Mouse (Mus musculus): ENCODE data around the gene Ptprk.

Gene Ptprk

GRCm38 (mm10) chr10:28074653-28075451, at the start of gene Ptprk:
Gene Ptprk (plus strand): TSS chr10:28074820.
- DNase-seq (ENCODE audit: low spot score), result no peak

- no peak for DNase-seq (ENCODE audit: low spot score)
These were observed 46.8 kb upstream of the Ptprk start for GRCm38 (mm10) chr10:28027791-28028190.

DNA sequence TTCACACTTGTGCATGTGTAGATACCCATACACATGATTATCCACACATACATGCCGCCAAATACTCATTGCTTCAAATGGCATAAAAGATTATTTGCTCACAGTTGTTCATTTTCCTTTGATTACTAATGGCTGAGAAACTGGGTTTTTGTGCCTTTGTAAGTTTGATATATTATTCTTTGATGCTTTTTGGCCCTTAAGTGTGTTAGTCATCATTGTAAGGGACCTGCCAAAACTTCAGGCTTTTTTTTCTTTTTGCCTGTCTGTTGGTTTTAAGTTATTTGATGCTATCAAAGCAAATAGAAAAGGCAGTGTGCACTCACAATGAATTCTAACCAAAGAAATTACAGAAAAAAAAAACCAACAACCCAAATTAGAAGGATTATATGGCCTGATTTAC, 38.2 kb upstream of the Ptprk start:
- DNase-seq (ENCODE audit: low spot score), result no peak

- no peak for DNase-seq (ENCODE audit: low spot score)
These were observed 19.9 kb upstream of the Ptprk start for GRCm38 (mm10) chr10:28054764-28055163.

DNA sequence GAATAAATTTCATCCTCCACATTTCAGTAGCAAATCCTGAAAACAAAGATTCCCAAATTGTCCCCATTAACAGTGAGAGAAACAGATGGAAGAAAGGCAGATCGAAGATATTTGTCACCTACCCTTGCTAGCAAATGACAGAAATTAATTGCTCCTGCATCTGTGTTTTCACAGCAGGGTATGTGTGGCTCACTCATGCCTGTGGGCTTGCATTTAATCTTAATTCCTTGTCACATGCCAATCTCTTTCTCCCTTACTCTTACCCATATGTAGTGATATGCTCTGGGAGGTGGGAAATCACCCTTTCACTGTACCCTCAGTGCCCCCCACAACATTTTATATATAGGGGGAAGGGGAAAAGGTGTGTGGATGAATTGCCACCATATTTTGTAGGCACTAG, 15.4 kb upstream of the Ptprk start:
- no peak for DNase-seq (ENCODE audit: low spot score)

DNA sequence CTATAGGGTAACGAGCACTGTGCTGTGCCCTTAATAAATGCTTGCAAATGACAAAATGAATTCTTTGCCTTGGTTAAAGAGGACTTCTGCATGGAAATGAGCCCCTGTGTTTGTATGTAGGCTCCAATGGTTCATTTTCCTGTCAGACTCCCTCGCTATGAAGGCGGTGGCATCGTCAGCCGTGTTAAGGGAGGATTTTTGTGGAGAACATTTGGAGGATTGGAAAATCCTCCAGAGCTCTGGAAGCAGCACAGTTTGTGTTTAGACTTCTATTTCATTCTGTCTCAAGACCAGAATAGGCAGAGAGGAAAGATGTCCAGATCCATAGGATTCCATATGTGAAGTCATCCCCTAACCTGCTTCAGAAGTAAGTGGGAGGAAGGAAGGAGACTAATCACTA, 6.6 kb upstream of the Ptprk start:
- no peak for DNase-seq (ENCODE audit: low spot score)

DNA sequence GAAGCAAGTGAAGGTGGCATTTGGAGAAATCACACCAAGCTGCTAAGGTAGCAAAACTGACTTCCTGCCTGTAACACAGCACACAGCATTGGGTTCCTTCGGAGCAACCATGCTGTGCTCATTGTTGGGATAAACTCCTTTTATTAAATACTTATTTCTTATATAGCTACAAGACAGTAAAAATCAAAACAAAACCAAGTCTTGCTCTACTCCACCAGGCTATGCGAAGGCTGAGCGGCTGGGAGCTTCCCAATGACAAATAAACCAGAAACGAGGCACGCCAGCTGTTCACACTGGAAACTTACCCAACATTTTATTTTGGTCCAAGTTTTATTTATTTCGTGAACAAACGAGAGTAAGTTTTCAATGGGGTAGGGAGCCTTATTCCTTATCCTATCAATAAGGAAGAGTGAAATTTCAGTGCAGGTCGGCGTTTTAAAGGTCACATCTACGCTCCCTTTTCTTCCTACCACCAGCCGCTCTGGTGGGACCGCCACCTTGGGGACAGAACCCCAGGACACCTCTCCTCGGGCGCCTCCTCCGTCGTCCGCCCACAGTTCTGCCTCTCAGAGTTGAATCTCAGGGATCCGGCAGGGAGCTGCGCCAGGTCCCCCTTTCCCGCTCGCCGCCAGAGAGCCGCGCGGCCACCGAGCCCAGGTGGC, 498 bp upstream of the Ptprk start:
- no peak for DNase-seq (ENCODE audit: low spot score)

DNA sequence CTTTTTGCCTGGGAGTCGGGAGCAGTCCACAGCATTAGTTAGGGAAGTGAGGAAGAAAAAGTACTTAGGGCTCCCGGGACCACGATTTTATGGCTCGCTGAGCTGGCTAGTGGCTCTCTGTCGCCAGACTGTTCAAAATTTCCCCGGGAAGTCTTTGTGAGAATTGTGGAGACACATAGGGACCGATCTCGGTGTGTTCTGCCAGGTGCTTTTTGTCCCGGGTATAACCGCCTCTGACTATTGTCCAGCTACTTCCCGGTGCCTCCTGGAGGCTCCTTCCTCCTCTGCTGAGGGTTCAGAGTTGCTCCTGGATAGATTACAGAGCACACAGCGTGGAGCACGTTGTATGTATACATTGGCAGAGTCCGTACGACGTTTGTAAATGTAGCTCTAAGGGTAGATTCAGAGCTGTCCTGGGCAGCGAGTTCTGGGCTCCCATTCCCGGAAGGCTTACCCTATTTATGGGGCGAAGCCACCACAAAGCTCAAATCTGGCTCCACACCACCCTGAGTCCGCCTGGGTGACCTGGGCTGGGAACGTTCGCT, 943 bp downstream of the Ptprk start:
- DNase-seq (ENCODE audit: low spot score), result no peak

GRCm38 (mm10) chr10:28076036-28076855, 1.6 kb downstream of the Ptprk start:
- no peak for DNase-seq (ENCODE audit: low spot score)

DNA sequence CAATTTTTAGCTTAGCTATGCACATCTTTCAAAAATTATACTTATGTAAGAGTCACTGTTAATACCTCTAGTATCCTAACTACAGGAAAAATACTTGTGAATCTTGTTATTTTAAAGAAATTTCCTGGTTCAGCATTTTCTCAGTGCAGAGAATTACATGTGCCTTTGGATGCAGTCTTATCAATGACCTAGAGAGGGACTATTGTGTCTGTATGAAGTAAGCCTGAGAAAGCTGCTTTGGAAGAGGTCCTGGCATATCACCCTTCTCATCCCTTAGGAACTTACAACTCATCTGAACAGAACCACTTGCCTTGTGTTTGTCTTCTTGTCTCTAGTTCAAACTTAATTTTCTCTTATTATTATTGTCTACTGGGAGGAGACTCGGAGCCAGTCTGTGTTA, 3.6 kb downstream of the Ptprk start:
- no peak for DNase-seq (ENCODE audit: low spot score)

DNA sequence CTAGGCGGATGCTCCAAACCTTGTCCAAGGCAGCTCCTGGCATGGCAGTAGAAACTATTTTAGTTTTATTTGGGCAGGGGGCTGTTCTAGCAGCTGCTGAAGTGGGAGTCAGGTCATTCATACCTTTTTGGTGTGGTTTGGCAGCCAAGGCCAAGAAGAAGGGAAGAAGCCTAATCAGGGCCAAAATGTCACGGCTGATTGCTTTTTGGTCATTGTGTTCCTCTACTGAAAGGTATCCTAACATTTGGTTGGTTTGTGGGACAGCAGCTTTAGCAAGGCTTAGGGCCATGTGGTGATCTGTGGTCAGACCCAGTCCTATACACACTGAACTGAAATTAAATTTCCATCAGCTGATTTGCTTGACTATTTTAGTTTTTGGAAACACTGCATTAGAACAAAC, 6.6 kb downstream of the Ptprk start:
- no peak for DNase-seq (ENCODE audit: low spot score)

GRCm38 (mm10) chr10:28083183-28083582, 8.6 kb downstream of the Ptprk start:
- no peak for DNase-seq (ENCODE audit: low spot score)

DNA sequence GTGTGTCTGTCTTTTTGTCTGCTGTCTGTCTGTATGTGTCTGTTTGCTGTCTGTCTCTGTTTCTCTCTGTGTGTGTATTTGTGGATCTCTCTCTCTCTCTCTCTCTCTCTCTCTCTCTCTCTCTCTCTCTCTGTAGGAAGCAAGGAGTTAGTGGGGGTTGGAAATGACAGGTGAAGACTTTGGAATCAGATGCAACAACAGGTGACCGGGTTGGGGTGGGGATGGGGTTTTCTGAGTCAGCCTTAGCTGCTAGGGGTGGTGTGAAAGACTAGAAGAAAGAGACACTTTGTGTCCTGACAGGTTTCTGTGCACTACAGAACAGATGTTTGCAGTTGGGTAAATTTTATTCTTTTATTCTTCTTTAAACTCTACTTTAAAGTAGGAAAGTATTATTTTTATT, 9.0 kb downstream of the Ptprk start:
- no peak for DNase-seq (ENCODE audit: low spot score)

- no peak for DNase-seq (ENCODE audit: low spot score)
These were observed 12.7 kb downstream of the Ptprk start for GRCm38 (mm10) chr10:28087341-28087740.

DNA sequence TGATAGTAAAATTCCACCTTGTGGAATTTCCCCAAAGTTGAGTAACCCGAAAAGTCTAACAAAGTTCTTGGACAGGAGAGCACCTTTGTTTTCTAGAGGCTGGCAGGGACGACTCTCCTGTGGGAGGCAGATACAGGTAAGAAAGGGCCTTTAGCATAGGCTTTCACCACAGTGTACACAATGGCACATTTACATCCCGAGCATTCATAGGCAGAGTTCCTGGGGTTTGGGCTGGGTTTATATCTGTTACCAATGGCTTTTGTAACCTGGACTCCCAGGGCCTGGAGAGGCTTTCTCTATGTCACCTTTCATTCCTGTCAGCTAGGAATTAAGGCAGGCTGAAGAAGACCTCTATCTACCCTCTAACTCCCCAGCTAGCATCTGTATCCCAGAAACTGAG, 13.1 kb downstream of the Ptprk start:
- no peak for DNase-seq (ENCODE audit: low spot score)

- DNase-seq (ENCODE audit: low spot score), result no peak
These were observed 21.4 kb downstream of the Ptprk start for GRCm38 (mm10) chr10:28096007-28096406.

GRCm38 (mm10) chr10:28097637-28098036, 23.0 kb downstream of the Ptprk start:
- DNase-seq (ENCODE audit: low spot score), result no peak

DNA sequence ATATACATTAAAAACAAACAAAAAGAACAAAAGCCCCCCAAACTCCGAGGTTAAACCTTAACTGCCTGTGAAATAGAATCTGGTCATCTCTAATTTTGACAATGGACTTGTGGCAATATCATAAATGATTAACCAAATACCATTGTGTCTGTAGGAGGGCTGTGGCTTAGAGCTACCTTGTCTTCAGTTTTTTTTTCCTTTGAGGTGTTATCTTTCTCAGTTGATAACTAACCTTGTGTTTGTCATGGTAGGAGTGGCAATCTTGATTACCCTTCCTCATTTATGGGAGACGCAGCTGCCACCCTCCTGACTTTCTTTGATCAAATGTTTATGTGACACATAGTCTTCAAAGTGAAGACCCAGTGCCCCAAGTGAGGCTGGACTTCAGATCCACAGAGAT, 24.3 kb downstream of the Ptprk start:
- DNase-seq (ENCODE audit: low spot score), result no peak

DNA sequence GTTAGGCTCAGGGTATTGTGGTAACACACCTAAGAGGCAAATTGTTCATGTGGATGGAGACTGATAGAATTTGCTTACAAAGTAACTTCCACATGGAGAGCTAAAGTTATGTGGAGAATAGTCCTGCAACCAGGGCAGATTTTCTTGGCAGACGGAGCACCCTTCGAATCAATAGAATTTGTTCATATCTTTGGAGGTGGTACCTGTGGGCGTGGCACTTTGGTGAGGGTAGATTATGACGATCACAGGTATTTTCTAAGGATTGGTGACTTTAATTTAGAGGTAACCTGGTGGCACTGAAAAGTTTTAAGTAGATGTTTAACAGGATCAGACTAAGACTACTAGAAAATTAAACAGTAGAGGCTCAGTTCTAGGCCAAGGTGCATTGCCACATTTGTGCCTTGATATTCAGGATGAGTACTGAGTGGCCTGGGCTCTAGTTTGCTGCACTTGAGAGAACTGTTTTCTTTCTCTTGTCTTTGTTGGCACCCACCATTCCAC, 28.8 kb downstream of the Ptprk start:
- DNase-seq (ENCODE audit: low spot score), result no peak

- DNase-seq (ENCODE audit: low spot score), result no peak
These were observed 29.3 kb downstream of the Ptprk start for GRCm38 (mm10) chr10:28103924-28104323.

DNA sequence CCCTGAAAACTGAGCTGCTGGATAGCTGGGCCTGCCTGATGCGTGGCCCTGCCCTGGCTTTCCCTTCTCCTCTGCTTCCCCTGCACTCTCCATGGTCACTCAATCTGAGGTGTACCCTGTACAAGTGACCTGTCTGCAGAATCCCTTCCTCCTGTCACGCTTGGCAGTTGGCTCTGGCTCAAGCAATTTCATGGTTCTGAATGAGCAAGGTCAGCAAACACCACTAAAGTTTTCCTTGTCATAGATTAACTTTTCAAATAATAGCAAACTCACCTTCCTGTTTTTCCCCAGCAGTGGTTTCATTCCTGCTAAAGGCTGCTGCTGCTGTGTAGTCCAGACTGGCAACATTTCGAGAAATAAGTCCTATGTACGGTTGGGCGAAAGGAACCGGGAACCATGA, 30.6 kb downstream of the Ptprk start:
- DNase-seq (ENCODE audit: low spot score), result no peak

DNA sequence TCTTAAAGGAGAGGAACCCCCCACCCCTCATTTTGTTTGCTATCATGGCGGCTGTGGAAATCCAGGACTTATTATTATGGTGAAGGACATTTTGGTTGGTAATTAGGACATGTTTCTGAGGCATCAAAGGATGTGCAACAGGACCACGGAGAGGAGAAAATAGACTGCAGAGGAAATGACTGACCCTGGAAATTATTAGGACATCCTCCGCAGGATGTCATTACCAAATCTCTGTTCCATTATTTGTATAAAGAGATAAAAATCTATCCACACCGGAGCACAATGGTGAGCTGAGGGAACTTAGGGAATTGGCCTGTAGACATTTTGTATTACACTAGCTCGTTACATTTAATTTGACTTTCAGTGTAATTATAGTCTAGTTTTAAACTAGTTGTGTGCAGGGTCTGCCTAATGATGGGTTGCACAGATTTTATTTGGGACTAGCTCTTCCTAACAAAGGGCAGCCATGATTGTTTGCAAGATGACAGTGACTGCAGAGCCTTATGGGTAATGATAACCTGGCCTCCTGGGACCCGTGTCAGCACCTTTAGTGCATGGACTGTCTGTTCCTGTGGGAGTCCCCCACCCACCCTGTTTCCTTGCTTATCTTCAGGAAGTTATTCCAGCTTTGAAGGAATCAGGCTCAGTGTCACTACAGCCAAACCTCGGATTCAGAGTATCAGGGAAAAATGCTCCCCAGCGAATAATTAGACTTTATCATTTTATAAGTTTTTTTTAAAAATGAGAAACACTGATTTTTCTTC, 38.4 kb downstream of the Ptprk start:
- DNase-seq (ENCODE audit: low spot score), result no peak

Measured in spleen, adult 12 weeks (tissue).